Mouse (Mus musculus) testis, adult 2 months (tissue): ENCODE measurements around the gene Akt2. TPM values are rescaled to one million over a fixed set of nuclear protein-coding genes. Genes with fewer than 3 reads are reported as not detected.

Experiments used
- H3K27ac ChIP-seq: fragments of 200-500 bp; 2 replicates; pipeline ENCODE4 v1.5.1; 2012; ENCODE audit warnings: low read depth, low read length; ENCODE audit not compliant: control insufficient read depth, insufficient read depth
- H3K27me3 ChIP-seq: fragments of 200-500 bp; 2 replicates; pipeline ENCODE4 v1.6.1; 2012; ENCODE audit warnings: mild to moderate bottlenecking, low read length, moderate library complexity; ENCODE audit not compliant: control insufficient read depth, insufficient read depth
- H3K36me3 ChIP-seq: fragments of 200-500 bp; 2 replicates; pipeline ENCODE4 v1.6.1; 2012; ENCODE audit warnings: mild to moderate bottlenecking, low read length; ENCODE audit not compliant: control insufficient read depth, insufficient read depth
- H3K4me1 ChIP-seq: fragments of 200-500 bp; 2 replicates; pipeline ENCODE4 v1.6.1; 2012; ENCODE audit warnings: low read length; ENCODE audit not compliant: control insufficient read depth, insufficient read depth
- H3K4me3 ChIP-seq: fragments of 200-500 bp; 2 replicates; pipeline ENCODE4 v1.5.1; 2012; ENCODE audit warnings: low read depth, mild to moderate bottlenecking, low read length, moderate library complexity, mixed read lengths; ENCODE audit not compliant: control insufficient read depth
- CTCF ChIP-seq: fragments of 200-500 bp; IDR thresholded peaks from 2 replicates; pipeline ENCODE4 v1.5.1; 2012; ENCODE audit warnings: low read depth, mild to moderate bottlenecking, inconsistent platforms, low read length, moderate library complexity; ENCODE audit not compliant: control insufficient read depth, insufficient read depth, insufficient replicate concordance
- POLR2A ChIP-seq: fragments of 200-500 bp; IDR thresholded peaks from 2 replicates; pipeline ENCODE4 v1.6.1; 2012; ENCODE audit warnings: low read depth, mild to moderate bottlenecking, inconsistent platforms, low read length, moderate library complexity; ENCODE audit not compliant: control insufficient read depth
- polyA plus RNA-seq: library from polyadenylated mRNA; depleted of rRNA; stranded (reverse); fragments of >200 nt; gene quantifications from 2 replicates; pipeline ENCODE4 v1.2.3, GENCODE M21; 2012; rRNA removed

Akt2 gene
- 54.9 and 58.7 TPM in 2 replicates for polyA plus RNA-seq

DNA sequence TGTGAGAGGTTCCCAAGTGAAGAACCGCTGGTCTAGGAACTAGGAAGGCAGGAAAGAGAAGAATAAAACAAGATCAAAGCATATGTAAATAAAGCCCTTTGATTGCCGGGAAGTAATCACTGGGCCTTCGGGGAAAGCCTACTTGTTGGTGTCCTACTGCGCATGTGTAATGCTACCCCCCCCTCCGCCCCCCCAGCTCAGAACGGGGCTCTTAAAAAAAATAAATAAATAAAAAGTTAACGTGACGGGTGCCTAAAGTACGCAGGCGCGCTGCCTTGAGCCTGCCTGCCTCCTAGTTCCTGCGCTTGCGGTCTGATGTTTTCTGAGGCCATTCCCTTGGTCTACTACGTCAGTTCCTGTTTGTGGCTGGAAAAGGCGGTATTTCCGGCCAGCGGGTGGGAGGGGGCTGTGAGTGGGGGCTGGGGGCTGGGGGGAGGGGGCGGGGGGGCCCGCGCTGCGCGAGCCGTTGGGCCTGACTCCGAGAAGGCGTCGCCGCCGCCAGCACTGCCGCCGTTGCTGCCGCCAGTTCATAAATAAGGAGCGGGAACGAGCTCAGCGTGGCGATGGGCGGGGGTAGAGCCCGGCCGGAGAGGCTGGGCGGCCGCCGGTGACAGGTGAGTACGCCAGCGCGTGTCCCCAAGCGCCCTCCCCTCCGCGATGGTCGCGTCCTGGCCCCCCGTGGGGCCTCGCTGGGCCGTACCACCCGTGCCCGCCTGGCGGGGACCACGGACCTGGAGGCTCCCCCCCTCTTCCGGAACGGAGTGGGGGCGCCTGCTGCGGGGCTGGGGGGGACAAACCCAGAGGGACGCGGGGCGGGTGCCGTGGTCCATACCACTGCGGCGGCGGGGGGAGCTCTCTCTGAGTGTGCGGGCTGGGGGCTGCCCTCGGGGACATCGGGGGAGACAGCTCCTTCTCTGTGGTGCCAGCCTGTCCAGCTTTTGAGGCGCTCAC, at the start of gene Akt2:
Akt2 (plus strand) TSS at position 287 of the 951 bp plus-strand sequence.
- Histone ChIP-seq H3K27me3 (no peaks in the 10 kb centered on the region), H3K27ac (peak within 1 kb of the TSS; percentile 99), H3K4me3 (peak within 1 kb of the TSS; percentile 93), H3K36me3 (no peaks in the 10 kb centered on the region), H3K4me1 (peaks cover 5% of the 10 kb centered on the region)
- no peak for TF ChIP-seq CTCF
- TF ChIP-seq POLR2A = peak; percentile 59; the same call in 1 of the 2 replicates

DNA sequence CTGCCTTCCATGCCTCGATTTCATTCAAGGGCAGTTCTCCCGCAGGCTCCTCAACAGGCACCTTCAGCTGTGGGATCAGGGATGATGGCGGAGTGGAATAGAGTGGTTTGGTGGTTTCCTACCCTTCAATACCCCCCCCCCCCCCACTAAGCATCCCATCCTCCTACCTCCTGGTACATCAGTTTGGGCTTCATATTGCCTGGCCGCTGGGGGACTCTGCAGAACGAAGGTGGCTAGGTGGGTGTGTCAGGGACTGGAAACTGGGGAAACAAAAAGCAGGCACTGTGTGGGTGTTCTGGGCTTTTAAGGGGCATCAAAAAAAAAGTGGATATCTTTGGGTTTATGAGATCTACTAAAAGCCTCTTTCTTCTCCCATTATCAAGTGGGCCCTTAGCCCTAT, 49.4 kb upstream of the Akt2 start:
- no peak overlapping the region for H3K4me3 ChIP-seq
- H3K27me3 ChIP-seq = no peaks in the 10 kb centered on the region
- TF ChIP-seq POLR2A (no peak), CTCF (no peak)
- no peaks in the 10 kb centered on the region for H3K36me3 ChIP-seq
- no peak overlapping the region for H3K27ac ChIP-seq
- H3K4me1 ChIP-seq = peaks cover 18% of the 10 kb centered on the region

DNA sequence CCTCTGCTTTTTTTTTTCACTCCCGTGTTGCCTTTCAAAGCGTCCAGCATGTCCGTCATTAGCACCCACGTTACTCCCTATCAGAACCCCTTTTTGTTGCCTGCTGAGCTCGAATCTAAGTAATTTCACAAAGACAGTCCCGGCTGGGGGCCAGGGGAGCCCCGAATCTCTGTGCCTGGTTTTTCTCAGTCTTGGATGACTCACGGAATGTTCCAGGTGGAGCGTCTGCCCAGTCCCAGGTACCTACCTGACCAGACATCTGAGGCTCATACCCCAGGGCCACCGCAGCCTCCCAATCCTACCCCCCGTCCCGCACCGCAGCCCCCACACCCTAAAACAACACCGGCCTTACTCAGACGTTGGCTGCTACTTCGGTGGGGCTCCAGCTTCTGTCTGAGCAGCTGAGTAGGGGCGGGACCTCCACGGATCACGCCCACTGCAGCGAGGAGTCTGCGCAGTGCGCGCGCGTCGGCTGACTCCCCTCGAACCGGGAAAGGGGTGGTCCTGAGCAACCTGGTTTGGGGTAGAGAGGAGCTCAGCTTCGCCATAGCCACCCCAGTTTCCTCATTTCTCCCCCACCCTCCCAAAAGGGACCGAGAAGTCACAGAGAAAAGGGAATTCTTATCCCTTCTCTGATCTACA, 48.8 kb upstream of the Akt2 start:
- TF ChIP-seq POLR2A = no peak
- TF ChIP-seq CTCF = no peak
- H3K36me3 ChIP-seq = no peaks in the 10 kb centered on the region
- H3K4me1 ChIP-seq = peaks cover 18% of the 10 kb centered on the region
- H3K27me3 ChIP-seq = no peaks in the 10 kb centered on the region
- peak overlapping the region; percentile 23; the same call in 1 of the 2 replicates for H3K27ac ChIP-seq
- peak overlapping the region; percentile 45 for H3K4me3 ChIP-seq

DNA sequence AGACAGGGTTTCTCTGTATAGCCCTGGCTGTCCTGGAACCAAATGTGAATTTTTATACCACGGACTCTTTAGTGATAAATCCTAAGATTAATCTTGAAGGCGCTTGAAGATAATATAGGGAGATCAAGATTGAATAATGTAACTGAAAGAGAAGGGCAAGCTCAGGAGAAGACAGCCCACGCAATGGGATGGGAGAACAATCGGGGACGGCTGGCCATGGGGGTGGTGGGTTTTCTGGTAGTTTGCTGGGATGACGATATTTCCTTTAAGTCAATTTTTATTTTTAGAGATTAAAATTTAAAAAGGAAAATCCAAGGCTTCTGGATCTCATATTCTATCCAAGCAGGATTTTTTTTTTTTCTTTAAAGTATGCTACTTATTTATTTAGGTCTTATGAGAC, 48.3 kb upstream of the Akt2 start:
- Histone ChIP-seq H3K36me3 (no peaks in the 10 kb centered on the region), H3K4me1 (peaks cover 18% of the 10 kb centered on the region), H3K27me3 (no peaks in the 10 kb centered on the region), H3K4me3 (no peak overlapping the region; the same call in 1 of the 2 replicates), H3K27ac (no peak overlapping the region)
- TF ChIP-seq POLR2A (no peak), CTCF (no peak)

DNA sequence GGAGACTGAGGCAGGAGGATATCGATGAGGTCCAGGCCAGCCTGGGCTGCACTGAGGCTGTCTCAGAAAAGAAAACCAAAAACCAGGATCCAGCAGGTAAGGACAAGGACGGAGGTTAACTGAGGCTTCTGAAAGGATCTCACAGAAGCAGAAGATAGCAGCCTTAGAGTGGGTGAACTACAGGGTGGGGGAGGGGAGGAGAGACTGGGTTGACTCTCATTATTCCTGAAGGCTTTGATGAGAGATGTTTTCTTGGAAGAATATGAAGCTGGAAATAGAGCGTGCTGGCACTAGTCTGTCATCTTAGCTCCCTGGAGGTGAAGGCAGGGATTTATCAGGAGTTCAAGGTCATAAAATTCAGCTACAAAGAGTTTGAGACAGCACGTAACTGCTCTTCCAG, 47.5 kb upstream of the Akt2 start:
- H3K4me1 ChIP-seq = peaks cover 18% of the 10 kb centered on the region
- H3K27me3 ChIP-seq = no peaks in the 10 kb centered on the region
- TF ChIP-seq CTCF = no peak
- TF ChIP-seq POLR2A = no peak
- no peak overlapping the region for H3K4me3 ChIP-seq
- H3K27ac ChIP-seq = no peak overlapping the region
- no peaks in the 10 kb centered on the region for H3K36me3 ChIP-seq

DNA sequence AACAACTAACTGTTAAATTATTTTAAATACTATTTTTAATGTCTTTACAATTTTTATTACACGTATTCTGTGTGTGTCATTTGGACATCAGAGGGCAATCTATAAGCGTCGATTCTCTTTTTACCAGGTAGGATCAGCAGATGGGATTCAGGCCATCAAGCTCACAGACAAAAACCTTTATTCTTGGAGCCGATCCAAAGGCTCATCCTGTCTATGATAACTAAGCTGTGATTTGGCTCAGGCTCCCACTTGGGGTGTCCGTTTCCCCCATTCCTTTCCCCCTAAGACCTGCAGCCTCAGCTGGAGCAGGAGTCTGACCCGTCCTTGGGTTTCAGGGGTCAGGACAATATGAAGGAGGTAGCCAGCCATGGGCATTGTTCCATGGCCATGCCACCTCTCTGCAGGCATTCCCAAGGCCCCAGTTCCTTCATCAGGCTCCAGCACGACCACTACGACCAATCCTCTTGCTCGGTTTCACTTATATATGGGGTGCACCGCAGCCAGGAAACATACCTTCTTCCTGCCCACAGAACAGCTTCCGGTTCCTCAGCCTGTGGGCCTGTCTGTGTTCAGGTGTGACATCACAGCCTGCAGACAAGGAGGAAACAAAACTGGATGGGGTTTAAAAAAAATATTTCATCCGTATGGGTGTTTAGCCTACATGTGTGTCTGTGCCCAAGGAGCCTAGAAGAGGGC, 46.5 kb upstream of the Akt2 start:
- no peak overlapping the region for H3K4me3 ChIP-seq
- no peaks in the 10 kb centered on the region for H3K36me3 ChIP-seq
- H3K27ac ChIP-seq = no peak overlapping the region
- TF ChIP-seq CTCF (no peak), POLR2A (no peak)
- peaks cover 18% of the 10 kb centered on the region for H3K4me1 ChIP-seq
- no peaks in the 10 kb centered on the region for H3K27me3 ChIP-seq

DNA sequence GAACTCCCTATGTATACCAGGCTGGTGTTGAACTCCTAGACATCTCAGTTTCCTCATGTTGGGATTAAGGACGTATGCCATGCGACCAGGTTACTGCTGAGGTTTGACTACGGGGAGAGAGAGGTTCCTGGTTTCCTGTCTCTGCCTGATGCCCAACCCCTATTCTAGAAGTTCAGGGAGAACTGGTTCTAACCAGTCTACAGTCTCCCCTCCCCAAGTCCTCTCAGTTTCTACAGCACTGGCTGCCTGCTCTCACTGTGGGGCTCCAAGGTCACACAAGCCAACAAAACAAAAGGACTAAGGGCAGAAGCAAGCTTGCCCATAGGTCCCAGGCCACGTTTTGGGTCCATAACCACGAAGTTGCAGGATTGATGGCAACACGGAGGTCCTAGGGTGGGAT, 41.8 kb upstream of the Akt2 start:
- peaks cover 3% of the 10 kb centered on the region; the same call in 1 of the 2 replicates for H3K4me1 ChIP-seq
- no peaks in the 10 kb centered on the region for H3K27me3 ChIP-seq
- no peak overlapping the region for H3K27ac ChIP-seq
- TF ChIP-seq POLR2A = no peak
- TF ChIP-seq CTCF = no peak
- no peak overlapping the region for H3K4me3 ChIP-seq
- H3K36me3 ChIP-seq = no peaks in the 10 kb centered on the region
